Mouse (Mus musculus) embryo, embryonic 11.5 days (tissue): ENCODE results near the gene Add2.

Experiments used
- DNase-seq: peaks from one replicate; pipeline ENCODE4 v3.0.0-alpha.2; 2012; ENCODE audit warnings: low read depth, low spot score

The Add2 gene

GRCm38 (mm10) chr6:86133882-86134281 lies 105.4 kb downstream of the Add2 start:
- DNase-seq, result no peak

GRCm38 (mm10) chr6:86136206-86136605 lies 107.7 kb downstream of the Add2 start:
- DNase-seq, result no peak

GRCm38 (mm10) chr6:86141284-86141683 lies 112.8 kb downstream of the Add2 start:
- no peak for DNase-seq

- peak; percentile 60 for DNase-seq
These were observed 113.3 kb downstream of the Add2 start for GRCm38 (mm10) chr6:86141820-86142219.

GRCm38 (mm10) chr6:86144986-86145385 lies 116.5 kb downstream of the Add2 start:
- no peak for DNase-seq

GRCm38 (mm10) chr6:86148518-86148917 lies 120.0 kb downstream of the Add2 start:
- no peak for DNase-seq

GRCm38 (mm10) chr6:86149001-86149400 lies 120.5 kb downstream of the Add2 start:
- no peak for DNase-seq

- no peak for DNase-seq
These were observed 124.2 kb downstream of the Add2 start for GRCm38 (mm10) chr6:86152676-86153075.

GRCm38 (mm10) chr6:86153436-86153990 lies 125.0 kb downstream of the Add2 start:
- DNase-seq, result no peak

- no peak for DNase-seq
These were observed 125.5 kb downstream of the Add2 start for GRCm38 (mm10) chr6:86154006-86154405.

GRCm38 (mm10) chr6:86154481-86154880 lies 126.0 kb downstream of the Add2 start:
- DNase-seq, result no peak

- no peak for DNase-seq
These were observed 129.1 kb downstream of the Add2 start for GRCm38 (mm10) chr6:86157253-86158234.

- DNase-seq, result no peak
These were observed 132.4 kb downstream of the Add2 start for GRCm38 (mm10) chr6:86160878-86161277.

GRCm38 (mm10) chr6:86161586-86161985 lies 133.1 kb downstream of the Add2 start:
- no peak for DNase-seq

- no peak for DNase-seq
These were observed 135.5 kb downstream of the Add2 start for GRCm38 (mm10) chr6:86164028-86164427.

- no peak for DNase-seq
These were observed 137.9 kb downstream of the Add2 start for GRCm38 (mm10) chr6:86166426-86166825.

GRCm38 (mm10) chr6:86167851-86168250 lies 139.4 kb downstream of the Add2 start:
- no peak for DNase-seq

- no peak for DNase-seq
These were observed 140.7 kb downstream of the Add2 start for GRCm38 (mm10) chr6:86169166-86169565.
